Mouse (Mus musculus) midbrain, embryonic 11.5 days (tissue): ENCODE measurements around the gene Rspry1. TPM values are rescaled to one million over a fixed set of nuclear protein-coding genes. Genes with fewer than 3 reads are reported as not detected.
A peak's percentile ranks its signal among the peaks of the same experiment; 100 is the strongest.

Experiments
- ATAC-seq: fragments of 200-750 bp; cut with Nextera tagmentation; 2 replicates; pipeline ENCODE4 v1.8.0; 2017; ENCODE audit warnings: moderate TSS enrichment, moderate library complexity; ENCODE audit not compliant: low FRiP score
- DNase-seq: peaks from one replicate; pipeline ENCODE4 v3.0.0; 2015; ENCODE audit warnings: low spot score; ENCODE audit errors: missing footprints
- H3K27ac ChIP-seq: fragments of 300-500 bp; sonication (generic); 2 replicates; pipeline ENCODE4 v1.5.1; 2014; ENCODE audit warnings: low read depth, low read length
- H3K27me3 ChIP-seq: fragments of 300-500 bp; sonication (generic); 2 replicates; pipeline ENCODE4 v1.6.1; 2014; ENCODE audit warnings: mild to moderate bottlenecking, low read length, moderate library complexity, mixed read lengths; ENCODE audit not compliant: control insufficient read depth, insufficient read depth
- H3K36me3 ChIP-seq: fragments of 300-500 bp; sonication (generic); 2 replicates; pipeline ENCODE4 v1.6.1; 2014; ENCODE audit warnings: mild to moderate bottlenecking, low read length, moderate library complexity, mixed read lengths; ENCODE audit not compliant: control insufficient read depth, insufficient read depth
- H3K4me1 ChIP-seq: fragments of 300-500 bp; sonication (generic); 2 replicates; pipeline ENCODE4 v1.6.1; 2014; ENCODE audit warnings: low read length; ENCODE audit not compliant: control insufficient read depth, insufficient read depth
- H3K4me2 ChIP-seq: fragments of 300-500 bp; sonication (generic); 2 replicates; pipeline ENCODE4 v1.6.1; 2014; ENCODE audit warnings: mild to moderate bottlenecking, moderate library complexity
- H3K4me3 ChIP-seq: fragments of 300-500 bp; sonication (generic); 2 replicates; pipeline ENCODE4 v1.5.1; 2014; ENCODE audit warnings: low read depth, low read length
- H3K9ac ChIP-seq: fragments of 300-500 bp; sonication (generic); 2 replicates; pipeline ENCODE4 v1.6.1; 2014; ENCODE audit warnings: low read length
- H3K9me3 ChIP-seq: fragments of 300-500 bp; sonication (generic); 2 replicates; pipeline ENCODE4 v1.6.1; 2016; ENCODE audit warnings: low read length; ENCODE audit not compliant: control insufficient read depth
- WGBS: fragments of 180-500 bp; shearing (Covaris S2); extraction: QIAGEN DNeasy Blood & Tissue Kit; methylation state at CpG from one replicate; pipeline ENCODE4 v1.1.7; 2014; 5-methylcytosine and 5-hydroxymethylcytosine counted together
- polyA plus RNA-seq: library from polyadenylated mRNA; unstranded; fragments of >200 nt; fragmentation: Nextera tagmentation; extraction: Ambion mirVana; gene quantifications from 2 replicates; pipeline ENCODE4 v1.2.1, GENCODE M21; 2014

Gene Rspry1
- polyA plus RNA-seq, 1 experiment from 2014 or later = 50.7 TPM

GRCm38 (mm10) chr8:94666456-94667308, 64.9 kb downstream of the Rspry1 start, which contains the start of gene Arl2bp:
TSS of gene Arl2bp (plus strand) at chr8:94666600.
- Histone ChIP-seq H3K27me3 (no peaks in the 10 kb centered on the region), H3K9ac (peak within 1 kb of the TSS; percentile 98), H3K9me3 (no peaks in the 10 kb centered on the region), H3K4me3 (peak within 1 kb of the TSS; percentile 85), H3K4me2 (peak within 1 kb of the TSS; percentile 65), H3K36me3 (peaks cover 9% of the 10 kb centered on the region), H3K4me1 (peaks cover 11% of the 10 kb centered on the region), H3K27ac (peak within 1 kb of the TSS; percentile 79)
- DNase-seq (peak; percentile 99), ATAC-seq (peak; percentile 99)
- WGBS = under 1% methylated on average over 72 of the region's 74 CpGs

GRCm38 (mm10) chr8:94674384-94674783, 72.6 kb downstream of the Rspry1 start:
- H3K27me3 ChIP-seq = no peaks in the 10 kb centered on the region
- no peak overlapping the region for H3K4me3 ChIP-seq
- no peak overlapping the region for H3K9ac ChIP-seq
- no peak for ATAC-seq
- peaks cover 28% of the 10 kb centered on the region for H3K36me3 ChIP-seq
- WGBS = 96% methylated on average over 5 of the region's 5 CpGs
- no peak for DNase-seq
- H3K9me3 ChIP-seq = no peaks in the 10 kb centered on the region
- H3K27ac ChIP-seq = no peak overlapping the region
- H3K4me2 ChIP-seq = no peak overlapping the region
- no peaks in the 10 kb centered on the region for H3K4me1 ChIP-seq

DNA sequence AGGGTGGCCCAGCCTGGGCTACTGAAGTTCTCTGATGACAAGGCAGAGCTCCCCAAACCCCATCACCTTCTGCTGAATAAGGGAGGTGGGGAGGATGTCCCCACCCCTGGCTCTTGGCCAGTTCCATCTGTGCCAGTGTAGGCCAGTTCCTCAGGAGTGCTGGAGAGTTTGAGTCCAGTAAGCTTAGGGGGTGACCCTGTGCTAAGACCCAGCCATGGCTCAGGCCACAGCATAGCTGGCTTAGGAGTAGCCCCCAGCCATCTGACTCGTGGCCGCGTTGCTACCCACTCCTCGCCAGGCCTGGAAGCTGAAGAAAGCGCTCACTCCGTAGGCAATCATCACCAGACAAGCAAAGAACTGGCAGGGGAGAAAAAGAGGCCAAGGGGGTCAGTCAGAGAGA, 74.2 kb downstream of the Rspry1 start:
- no peaks in the 10 kb centered on the region for H3K4me1 ChIP-seq
- WGBS = 87% methylated on average over 6 of the region's 6 CpGs
- no peak overlapping the region for H3K27ac ChIP-seq
- H3K36me3 ChIP-seq = peaks cover 25% of the 10 kb centered on the region
- ATAC-seq (peak; percentile 46; the same call in 1 of the 2 replicates), DNase-seq (no peak)
- no peak overlapping the region for H3K4me2 ChIP-seq
- no peak overlapping the region for H3K9ac ChIP-seq
- H3K9me3 ChIP-seq = peaks cover 3% of the 10 kb centered on the region; the same call in 1 of the 2 replicates
- no peaks in the 10 kb centered on the region for H3K27me3 ChIP-seq
- H3K4me3 ChIP-seq = no peak overlapping the region

- Histone ChIP-seq H3K4me1 (no peaks in the 10 kb centered on the region), H3K4me3 (no peak overlapping the region), H3K9ac (no peak overlapping the region), H3K36me3 (peaks cover 6% of the 10 kb centered on the region; the same call in 1 of the 2 replicates), H3K4me2 (no peak overlapping the region), H3K27ac (no peak overlapping the region), H3K9me3 (peaks cover 3% of the 10 kb centered on the region; the same call in 1 of the 2 replicates), H3K27me3 (no peaks in the 10 kb centered on the region)
- no peak for DNase-seq
- 69% methylated on average over 9 of the region's 9 CpGs for WGBS
- no peak for ATAC-seq
Measured at GRCm38 (mm10) chr8:94678582-94678981, 76.8 kb downstream of the Rspry1 start.

DNA sequence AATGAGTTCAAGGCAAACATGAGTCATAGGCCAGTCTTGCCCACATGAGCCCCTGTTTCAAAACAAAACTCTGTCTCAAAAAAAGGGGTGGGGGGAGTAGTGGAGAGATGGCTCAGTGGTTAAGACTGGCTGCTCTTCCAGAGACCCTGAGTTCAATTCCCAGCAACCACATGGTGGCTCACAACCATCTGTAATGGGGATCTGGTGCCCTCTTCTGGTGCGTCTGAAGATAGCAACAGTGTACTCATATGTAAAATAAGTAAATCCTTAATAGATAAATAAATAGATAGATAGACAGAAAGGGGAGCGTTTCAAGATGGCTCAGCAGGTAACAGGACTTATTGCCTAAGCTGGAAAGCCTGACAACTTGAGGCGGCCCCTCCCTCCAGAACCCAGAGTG, 78.7 kb downstream of the Rspry1 start:
- no peak for ATAC-seq
- no peak for DNase-seq
- Histone ChIP-seq H3K27me3 (no peaks in the 10 kb centered on the region), H3K36me3 (no peaks in the 10 kb centered on the region), H3K27ac (no peak overlapping the region), H3K4me2 (no peak overlapping the region), H3K4me1 (no peaks in the 10 kb centered on the region), H3K9me3 (peaks cover 3% of the 10 kb centered on the region; the same call in 1 of the 2 replicates), H3K4me3 (no peak overlapping the region), H3K9ac (no peak overlapping the region)
- 87% methylated on average over 3 of the region's 3 CpGs for WGBS

DNA sequence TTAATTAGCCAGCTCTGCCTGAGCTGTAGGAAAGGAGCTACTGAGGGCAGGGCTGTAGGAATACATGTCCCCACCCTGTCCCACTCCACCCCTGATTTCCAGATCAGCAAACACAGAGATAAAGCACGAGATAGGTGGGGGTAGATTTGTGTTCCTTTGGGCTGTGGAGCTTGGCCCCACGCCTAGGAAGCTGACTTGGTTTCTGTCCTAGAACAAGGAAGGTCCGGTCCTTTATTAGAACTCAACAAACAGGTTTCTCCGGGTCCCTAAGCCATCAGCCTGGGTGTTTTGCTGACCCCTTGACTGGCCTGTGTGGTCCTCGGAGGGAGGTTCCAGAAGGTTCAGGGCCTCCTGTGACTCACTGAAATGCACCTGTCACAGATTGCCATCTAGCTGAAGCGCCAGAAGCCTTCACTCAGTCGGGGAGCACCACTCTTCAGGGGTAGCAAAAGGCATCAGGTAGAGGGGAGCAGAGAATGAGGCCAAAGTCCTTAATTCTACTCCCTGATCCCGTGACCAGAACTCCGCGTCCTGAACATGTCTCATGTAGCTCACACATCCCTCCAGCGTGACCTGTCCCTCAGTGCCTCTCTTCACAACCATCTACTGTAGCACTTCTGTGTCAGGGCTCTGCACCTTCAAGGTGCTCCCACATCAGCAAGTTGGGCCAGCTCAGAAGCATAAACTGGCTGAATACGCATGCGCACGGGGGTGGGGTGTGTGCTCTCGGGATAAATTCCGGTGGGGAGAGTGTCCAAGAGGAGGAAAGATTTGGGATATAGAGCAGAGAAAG, 81.2 kb downstream of the Rspry1 start:
- DNase-seq (no peak), ATAC-seq (no peak)
- H3K4me3 ChIP-seq = no peak overlapping the region
- H3K9me3 ChIP-seq = peaks cover 3% of the 10 kb centered on the region; the same call in 1 of the 2 replicates
- WGBS = 85% methylated on average over 16 of the region's 16 CpGs
- no peaks in the 10 kb centered on the region for H3K27me3 ChIP-seq
- H3K4me2 ChIP-seq = no peak overlapping the region
- H3K36me3 ChIP-seq = no peaks in the 10 kb centered on the region
- H3K9ac ChIP-seq = no peak overlapping the region
- no peak overlapping the region for H3K27ac ChIP-seq
- H3K4me1 ChIP-seq = no peaks in the 10 kb centered on the region

- DNase-seq = no peak
- no peak overlapping the region for H3K9ac ChIP-seq
- 72% methylated on average over 4 of the region's 4 CpGs for WGBS
Measured at GRCm38 (mm10) chr8:94684287-94684686, 82.5 kb downstream of the Rspry1 start.

DNA sequence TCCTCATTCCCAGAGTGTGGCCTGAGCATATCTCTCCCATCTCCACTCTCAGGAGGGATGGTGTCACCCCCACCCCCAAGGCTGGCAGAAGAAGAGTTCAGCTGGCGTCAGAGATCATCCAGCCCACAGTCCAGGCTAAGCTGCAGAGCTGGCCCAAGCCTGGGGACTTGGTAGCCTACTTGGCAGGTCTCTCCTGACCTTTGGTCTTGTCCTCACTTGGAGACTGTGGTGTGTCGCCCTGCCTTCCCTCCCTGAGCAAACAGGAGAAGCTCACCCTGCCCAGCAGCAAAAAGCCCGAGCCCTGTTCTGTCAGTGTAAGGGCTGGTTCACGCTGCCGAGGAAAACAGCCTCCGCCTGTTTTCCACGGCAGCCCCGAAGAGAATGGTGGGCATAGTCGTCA, 84.2 kb downstream of the Rspry1 start:
- H3K36me3 ChIP-seq = no peaks in the 10 kb centered on the region
- H3K4me2 ChIP-seq = no peak overlapping the region
- no peak overlapping the region for H3K4me3 ChIP-seq
- no peaks in the 10 kb centered on the region for H3K9me3 ChIP-seq
- WGBS = 77% methylated on average over 9 of the region's 9 CpGs
- no peaks in the 10 kb centered on the region for H3K27me3 ChIP-seq
- no peaks in the 10 kb centered on the region for H3K4me1 ChIP-seq
- H3K27ac ChIP-seq = no peak overlapping the region
- no peak overlapping the region for H3K9ac ChIP-seq
- DNase-seq (no peak), ATAC-seq (no peak)

More at GRCm38 (mm10) chr8:94684287-94684686, 82.5 kb downstream of the Rspry1 start:
- no peak overlapping the region for H3K27ac ChIP-seq
- no peak for ATAC-seq
- H3K4me2 ChIP-seq = no peak overlapping the region
- peaks cover 3% of the 10 kb centered on the region; the same call in 1 of the 2 replicates for H3K9me3 ChIP-seq
- no peaks in the 10 kb centered on the region for H3K4me1 ChIP-seq
- H3K27me3 ChIP-seq = no peaks in the 10 kb centered on the region
- H3K4me3 ChIP-seq = no peak overlapping the region
- H3K36me3 ChIP-seq = no peaks in the 10 kb centered on the region

DNA sequence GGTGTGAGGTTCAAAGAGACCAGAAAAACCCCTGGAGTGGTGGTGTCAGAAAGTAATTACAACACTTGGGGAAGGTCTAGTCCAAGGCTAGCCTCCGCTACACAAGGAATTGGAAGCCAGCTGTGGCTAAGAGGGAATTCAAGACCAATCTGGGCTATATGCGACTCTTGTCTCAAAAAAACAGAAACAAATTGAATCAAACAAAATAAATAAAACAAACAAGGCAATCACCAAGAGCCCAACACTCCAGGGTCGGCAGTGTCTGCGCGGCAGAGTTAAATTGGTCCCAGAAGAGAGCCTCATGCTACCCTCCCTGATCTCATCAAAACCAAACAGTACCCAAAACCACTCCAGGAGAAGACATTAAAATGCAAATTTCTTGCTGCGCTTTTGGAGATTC, 93.0 kb downstream of the Rspry1 start:
- no peak for ATAC-seq
- H3K9ac ChIP-seq = no peak overlapping the region
- DNase-seq = peak; percentile 91
- H3K4me1 ChIP-seq = peaks cover 10% of the 10 kb centered on the region
- no peaks in the 10 kb centered on the region for H3K36me3 ChIP-seq
- H3K4me2 ChIP-seq = no peak overlapping the region; the same call in 1 of the 2 replicates
- H3K4me3 ChIP-seq = no peak overlapping the region
- H3K27me3 ChIP-seq = peaks cover 44% of the 10 kb centered on the region
- H3K9me3 ChIP-seq = no peaks in the 10 kb centered on the region
- H3K27ac ChIP-seq = no peak overlapping the region
- 4% methylated on average over 6 of the region's 6 CpGs for WGBS
